Comparison of ENCODE assay signal across 16 mouse cellular contexts in genomic region chr9:116228443-116228842, GRCm38 (mm10). TPM values are rescaled to one million over a fixed set of nuclear protein-coding genes. Genes with fewer than 3 reads are reported as not detected.
DNase-seq lines count a peak whose midpoint lies in the region; ATAC-seq and TF ChIP-seq lines count a peak whose summit lies in the region.
"Had no signal": no experiment of that assay in that cellular context is flagged by ENCODE, and none has a peak within 500 bp of the region (broad histone marks: within the 10 kb centered on the region; RNA-seq: fewer than 3 reads in every experiment).

No protein-coding gene starts in this region.

- H3K27me3 ChIP-seq in heart, embryonic 12.5 days (replicated peaks) = peaks cover 5% of the 10 kb centered on the region; the same call in 1 of the 2 replicates
- H3K27me3 ChIP-seq in intestine, embryonic 15.5 days (replicated peaks) = no peaks in the 10 kb centered on the region
- no peaks in the 10 kb centered on the region for H3K27me3 ChIP-seq in intestine, postnatal 0 days (replicated peaks; ENCODE audit: control insufficient read depth, insufficient read depth, low read length)
- no peaks in the 10 kb centered on the region for H3K27me3 ChIP-seq in kidney, embryonic 16.5 days (ENCODE audit: insufficient read depth, low read length)
- H3K27me3 ChIP-seq: lung, embryonic 15.5 days; stomach, embryonic 15.5 days had no signal

- H3K9me3 ChIP-seq in heart, embryonic 12.5 days (replicated peaks) = no peaks in the 10 kb centered on the region
- no peaks in the 10 kb centered on the region for H3K9me3 ChIP-seq in intestine, embryonic 15.5 days
- no peaks in the 10 kb centered on the region for H3K9me3 ChIP-seq in intestine, postnatal 0 days (ENCODE audit: control insufficient read depth)
- no peaks in the 10 kb centered on the region for H3K9me3 ChIP-seq in kidney, embryonic 16.5 days (ENCODE audit: low read length)
- H3K9me3 ChIP-seq: lung, embryonic 15.5 days; stomach, embryonic 15.5 days had no signal

- TF ChIP-seq CTCF in intestine, postnatal 0 days (IDR thresholded peaks at IDR 0.05; ENCODE audit: low read depth) = no peak

- no peak for DNase-seq in heart, postnatal 14 days
- peak; percentile 34 to 68 for DNase-seq in kidney, postnatal 25 days
- DNase-seq in right cerebral cortex, postnatal 10 days (ENCODE audit: low spot score in 2 of 2) = no peak
- DNase-seq: cerebellum, adult 11 months; cerebellum, postnatal 36 days; gastrocnemius, postnatal 36 days; midbrain, embryonic 14.5 days; spleen, adult 18-20 months had no signal

- peaks cover 21% of the 10 kb centered on the region for H3K4me1 ChIP-seq in heart, embryonic 12.5 days (replicated peaks)
- no peaks in the 10 kb centered on the region for H3K4me1 ChIP-seq in intestine, embryonic 15.5 days (replicated peaks)
- no peaks in the 10 kb centered on the region; the same call in 1 of the 2 replicates for H3K4me1 ChIP-seq in intestine, postnatal 0 days (replicated peaks; ENCODE audit: control insufficient read depth, insufficient read depth, low read length)
- H3K4me1 ChIP-seq in kidney, embryonic 16.5 days (ENCODE audit: insufficient read depth, low read length) = 0 out of 2 replicates have a peak, but pooled peaks cover 5% of the 10 kb centered on the region
- H3K4me1 ChIP-seq: stomach, embryonic 15.5 days had no signal

- no peak overlapping the region for H3K9ac ChIP-seq in heart, embryonic 12.5 days
- no peak overlapping the region for H3K9ac ChIP-seq in intestine, embryonic 15.5 days
- H3K9ac ChIP-seq in intestine, postnatal 0 days (ENCODE audit: low read depth, low read length) = no peak overlapping the region
- no peak overlapping the region for H3K9ac ChIP-seq in kidney, embryonic 16.5 days (replicated peaks; ENCODE audit: low read length)
- H3K9ac ChIP-seq: lung, embryonic 15.5 days; stomach, embryonic 15.5 days had no signal

- H3K4me2 ChIP-seq in heart, embryonic 12.5 days = peak overlapping the region; percentile 50
- H3K4me2 ChIP-seq in intestine, embryonic 15.5 days (replicated peaks) = 0 out of 2 replicates have a peak overlapping the region, but pooled peaks have one; percentile 2
- H3K4me2 ChIP-seq in intestine, postnatal 0 days (replicated peaks; ENCODE audit: low read depth) = no peak overlapping the region
- H3K4me2 ChIP-seq in kidney, embryonic 16.5 days (replicated peaks; ENCODE audit: low read depth, low read length) = no peak overlapping the region
- H3K4me2 ChIP-seq: lung, embryonic 15.5 days; stomach, embryonic 15.5 days had no signal

- peak; percentile 43; the same call in 1 of the 2 replicates for ATAC-seq in heart, embryonic 12.5 days (ENCODE audit: insufficient number of reproducible peaks, low FRiP score)
- no peak for ATAC-seq in intestine, embryonic 15.5 days
- no peak for ATAC-seq in intestine, postnatal 0 days
- 0 out of 2 replicates have a peak, but pooled peaks have one; percentile 31 for ATAC-seq in kidney, embryonic 16.5 days (ENCODE audit: low FRiP score, low TSS enrichment)
- ATAC-seq: CD4-positive, CD25-positive, alpha-beta regulatory T cell, adult 4 months had no signal

- no peaks in the 10 kb centered on the region for H3K36me3 ChIP-seq in heart, embryonic 12.5 days
- H3K36me3 ChIP-seq in intestine, embryonic 15.5 days = no peaks in the 10 kb centered on the region
- H3K36me3 ChIP-seq in intestine, postnatal 0 days (ENCODE audit: control insufficient read depth, insufficient read depth) = no peaks in the 10 kb centered on the region
- no peaks in the 10 kb centered on the region for H3K36me3 ChIP-seq in kidney, embryonic 16.5 days (ENCODE audit: insufficient read depth, low read length)
- H3K36me3 ChIP-seq: lung, embryonic 15.5 days; stomach, embryonic 15.5 days had no signal

- intact Hi-C loops in heart, postnatal 14 days (cut with DNase I) = no loop called here

- H3K27ac ChIP-seq in heart, embryonic 12.5 days (ENCODE audit: poor library complexity, severe bottlenecking) = peak overlapping the region; percentile 14; the same call in 1 of the 2 replicates
- no peak overlapping the region for H3K27ac ChIP-seq in intestine, embryonic 15.5 days
- H3K27ac ChIP-seq in intestine, postnatal 0 days (ENCODE audit: low read depth, low read length) = no peak overlapping the region
- H3K27ac ChIP-seq in kidney, embryonic 16.5 days (ENCODE audit: low read length) = peak overlapping the region; percentile 67; the same call in 1 of the 2 replicates
- H3K27ac ChIP-seq: lung, embryonic 15.5 days; stomach, embryonic 15.5 days had no signal

- H3K4me3 ChIP-seq in heart, embryonic 12.5 days = no peak overlapping the region
- no peak overlapping the region for H3K4me3 ChIP-seq in intestine, embryonic 15.5 days (replicated peaks)
- no peak overlapping the region for H3K4me3 ChIP-seq in intestine, postnatal 0 days (ENCODE audit: low read depth, low read length)
- H3K4me3 ChIP-seq in kidney, embryonic 16.5 days (ENCODE audit: low read length) = no peak overlapping the region
- H3K4me3 ChIP-seq: lung, embryonic 15.5 days; stomach, embryonic 15.5 days had no signal

- 20% methylated on average over 9 of the region's 9 CpGs for WGBS in heart, embryonic 12.5 days
- WGBS in intestine, embryonic 15.5 days = 40% methylated on average over 9 of the region's 9 CpGs
- 41% methylated on average over 9 of the region's 9 CpGs for WGBS in intestine, postnatal 0 days
- 18% methylated on average over 9 of the region's 9 CpGs for WGBS in kidney, embryonic 16.5 days

RNA-seq across cellular contexts. Expression of gene Tgfbr2, which starts 53.3 kb away (rescaled TPM):
- 22.0 and 22.3 TPM in 2 replicates for polyA plus RNA-seq in heart, embryonic 12.5 days (2016; fragmentation: Nextera tagmentation; extraction: Ambion mirVana)
- total RNA-seq in heart, postnatal 14 days (2021) = 10 to 100 TPM; 42.3 to 52.2 TPM
- 28.3 and 31.8 TPM in 2 replicates for polyA plus RNA-seq in intestine, embryonic 15.5 days (2015; fragmentation: Nextera tagmentation; extraction: Ambion mirVana)
- 16.0 and 16.1 TPM in 2 replicates for polyA plus RNA-seq in intestine, postnatal 0 days (2015; fragmentation: Nextera tagmentation; extraction: Ambion mirVana)
- polyA plus RNA-seq in kidney, embryonic 16.5 days (2015; fragmentation: Nextera tagmentation; extraction: Ambion mirVana) = 33.8 and 35.9 TPM in 2 replicates
- total RNA-seq: MEL had no signal

Comparison
In these comparisons a context has a peak if more than half of its experiments do, and no peak if none do; other contexts are left out.
1. H3K4me2 ChIP-seq: peak in heart, embryonic 12.5 days (single experiment) and intestine, embryonic 15.5 days (single experiment); none in intestine, postnatal 0 days (single experiment) and kidney, embryonic 16.5 days (single experiment).
2. ATAC-seq: peak in heart, embryonic 12.5 days (single experiment) and kidney, embryonic 16.5 days (single experiment); none in intestine, embryonic 15.5 days (single experiment) and intestine, postnatal 0 days (single experiment).
3. H3K27ac ChIP-seq: peak in heart, embryonic 12.5 days (single experiment) and kidney, embryonic 16.5 days (single experiment); none in intestine, embryonic 15.5 days (single experiment) and intestine, postnatal 0 days (single experiment).
4. DNase-seq: peak in kidney, postnatal 25 days (2 of 2); none in heart, postnatal 14 days (0 of 2) and right cerebral cortex, postnatal 10 days (0 of 2).